Mouse (Mus musculus) left cerebral cortex, postnatal 36 days (tissue): ENCODE measurements at regions not wholly inside any gene's neighbourhood (a gene's known extent, or its start where the extent isn't known, plus 50 kb on each side); places are given as distances from the start of the nearest gene placed in this dataset.

Experiments used
- DNase-seq, 2 experiments: peaks; one replicate each; pipeline ENCODE4 v3.0.0; 2021 to 2022; ENCODE audit warnings: low spot score in 2 of 2, mixed read lengths in 1 of 2
- intact Hi-C: fragments of 180-260 bp; cut with DNase I; formaldehyde crosslinking; loops from one replicate; pipeline ENCODE4 v1.15.1; 2025

DNA sequence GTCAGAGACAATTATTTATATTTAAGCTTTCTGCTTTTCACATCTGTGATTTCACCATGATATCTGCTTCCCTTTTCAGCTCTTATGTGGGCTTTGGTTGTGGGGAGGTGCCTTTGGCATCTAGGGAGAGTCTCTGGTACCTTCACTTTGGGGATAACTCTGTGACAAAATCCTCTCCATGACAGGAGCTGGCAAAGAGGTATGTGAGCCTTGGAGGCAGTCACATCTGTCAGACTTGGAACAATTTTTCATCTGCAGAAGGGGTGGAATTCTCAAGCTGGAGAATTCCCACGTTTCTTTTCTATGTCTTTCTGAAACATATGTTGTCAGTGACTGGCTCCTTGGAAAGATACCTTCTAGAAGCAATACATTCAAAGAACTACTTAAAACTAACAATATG, 312.2 kb upstream of the Nrg3 start:
- intact Hi-C loops: no loop called here
- DNase-seq: peak; percentile 14 to 20

DNA sequence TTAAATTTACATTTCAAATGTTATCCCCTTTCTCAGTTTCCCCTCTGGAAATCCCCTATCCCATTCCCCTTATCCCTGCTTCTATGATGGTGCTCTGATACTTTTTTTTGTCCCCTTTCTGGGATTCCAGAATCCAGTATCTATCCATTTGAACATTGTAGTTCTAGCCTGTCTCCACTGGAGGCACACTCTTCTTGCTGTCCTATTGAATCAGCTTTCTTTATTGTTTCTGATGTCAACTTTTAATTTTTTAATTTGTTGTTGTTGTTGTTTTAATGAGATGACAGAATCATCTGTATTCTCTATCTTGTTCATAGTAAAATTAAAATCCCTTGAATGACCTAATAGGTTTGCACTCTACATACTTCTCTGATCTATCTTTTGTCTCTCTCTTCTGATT, 309.0 kb upstream of the Nrg3 start:
- no peak for DNase-seq
- intact Hi-C loops: no loop called here

- no peak for DNase-seq
- intact Hi-C loops: no loop called here
These were observed 295.2 kb upstream of the Nrg3 start for GRCm38 (mm10) chr14:39768101-39768500.
